Mouse (Mus musculus) gastrocnemius, adult 2 months (tissue): Measurements from ENCODE around the gene Vash2. TPM values are rescaled to one million over a fixed set of nuclear protein-coding genes. Genes with fewer than 3 reads are reported as not detected.
A peak's percentile ranks its signal among the peaks of the same experiment; 100 is the strongest.

ENCODE experiments used
- DNase-seq: peaks from one replicate; pipeline ENCODE4 v3.0.0; 2022
- H3K27ac ChIP-seq: fragments of 200-600 bp; 2 replicates; pipeline ENCODE4 v1.8.1; 2022; ENCODE audit warnings: mild to moderate bottlenecking
- H3K4me3 ChIP-seq: fragments of 200-600 bp; 2 replicates; pipeline ENCODE4 v1.8.1; 2022; ENCODE audit warnings: mild to moderate bottlenecking, moderate library complexity
- CTCF ChIP-seq: fragments of 200-600 bp; IDR thresholded peaks from 2 replicates; pipeline ENCODE4 v1.8.1; 2022; ENCODE audit warnings: antibody characterized with exemption, mild to moderate bottlenecking, moderate library complexity
- intact Hi-C: fragments of 180-260 bp; cut with DNase I; formaldehyde crosslinking; loops from one replicate; pipeline ENCODE4 v1.15.1; 2025
- total RNA-seq, 2 experiments: library from RNA; stranded (reverse); gene quantifications; 2 replicates each; pipeline ENCODE4 v1.2.3; 2021

Vash2 gene
- total RNA-seq, 2 experiments from 2014 or later, result 0.20 to 0.66 TPM

DNA sequence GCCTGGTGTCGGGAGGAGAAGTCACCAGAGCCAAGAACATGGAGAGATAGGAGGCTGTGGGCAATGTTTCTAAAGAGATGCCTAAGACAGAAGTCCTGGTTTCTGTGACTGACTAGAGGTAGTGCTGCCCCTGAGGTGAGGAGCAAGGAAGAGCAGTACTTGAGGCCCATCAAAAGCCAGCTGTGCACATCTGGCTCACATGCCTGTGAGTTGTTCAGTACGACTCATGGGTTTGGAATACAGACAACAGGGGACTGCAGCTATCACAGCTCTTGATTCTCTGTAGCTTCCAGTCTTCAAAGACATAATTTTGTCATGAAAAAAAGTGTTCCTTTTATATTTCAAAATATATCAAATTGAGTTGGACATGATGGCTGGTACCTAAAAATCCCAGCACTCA, 78.0 kb downstream of the Vash2 start:
- Histone ChIP-seq H3K27ac (no peak overlapping the region), H3K4me3 (no peak overlapping the region)
- DNase-seq, result no peak
- TF ChIP-seq CTCF, result no peak
- intact Hi-C loops, result no loop called here

DNA sequence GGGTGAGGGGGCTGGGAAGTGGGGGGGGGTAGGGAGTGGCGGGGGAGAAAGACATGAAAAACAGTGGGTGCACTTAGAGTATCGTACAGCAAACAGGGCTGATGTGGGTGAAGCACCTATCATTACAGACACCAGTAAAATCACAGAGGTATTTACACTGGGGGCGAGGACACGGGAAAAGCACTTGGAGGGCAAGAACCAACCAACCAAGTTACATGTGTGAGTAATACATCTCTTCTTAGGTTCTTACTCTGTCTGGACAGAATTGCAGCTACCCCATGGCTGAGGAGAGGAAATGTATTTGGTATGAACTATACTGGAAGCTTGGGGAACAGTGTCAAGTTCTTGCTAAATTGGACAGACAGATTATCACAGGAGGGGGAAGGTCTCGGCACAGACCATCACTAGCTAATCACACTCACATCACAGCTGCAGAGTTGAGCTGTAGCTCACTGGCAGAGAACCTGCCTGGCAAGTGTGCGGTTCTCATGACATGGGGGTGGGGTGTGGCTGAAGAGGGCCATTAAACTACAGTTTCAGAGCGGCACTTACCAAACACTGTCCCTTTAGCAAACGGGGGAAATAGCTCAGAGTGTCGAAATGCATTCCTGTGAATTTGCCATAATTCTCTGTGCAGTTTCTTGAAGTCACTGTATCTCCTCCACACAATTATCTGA, 80.1 kb downstream of the Vash2 start:
- Histone ChIP-seq H3K4me3 (peak overlapping the region; percentile 3; the same call in 1 of the 2 replicates), H3K27ac (peak overlapping the region; percentile 3; the same call in 1 of the 2 replicates)
- intact Hi-C loops, result no loop called here
- no peak for TF ChIP-seq CTCF
- DNase-seq, result peak; percentile 52

DNA sequence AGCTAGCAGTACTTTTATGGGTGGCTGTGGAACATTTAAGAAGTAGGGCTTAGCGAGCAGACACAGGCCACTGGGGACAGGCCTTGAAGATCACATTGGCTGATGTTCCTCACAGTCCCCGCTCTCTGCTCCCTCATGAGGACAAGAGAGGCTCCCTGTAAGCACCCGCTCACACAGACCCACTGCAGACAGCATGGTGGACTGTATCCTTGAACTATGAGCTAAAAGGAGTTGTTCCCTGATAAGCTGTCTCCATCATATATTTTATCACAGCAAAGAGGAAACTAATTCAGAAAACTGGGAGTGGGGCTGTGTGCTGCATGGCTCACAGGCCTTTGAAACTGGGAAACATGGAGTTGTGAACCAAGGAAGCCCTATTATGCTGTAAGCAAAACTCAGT, 80.9 kb downstream of the Vash2 start:
- no peak overlapping the region for H3K27ac ChIP-seq
- intact Hi-C loops, result no loop called here
- no peak for DNase-seq

More for the DNA sequence above, 80.9 kb downstream of the Vash2 start:
- no peak overlapping the region for H3K4me3 ChIP-seq
- no peak for TF ChIP-seq CTCF

Other genes starting within 250 kb of the Vash2 start
- gene Rps6kc1, start 67.5 kb downstream of the Vash2 start, total RNA-seq, result 10 to 100 TPM; 18.3 to 19.7 TPM
- 10 to 100 TPM; 29.3 to 29.8 TPM for gene Angel2, start 54.2 kb downstream of the Vash2 start, total RNA-seq
- 10 to 100 TPM; 13.0 to 16.2 TPM for gene Flvcr1, start 46.9 kb upstream of the Vash2 start, total RNA-seq
- gene Spata45, start 57.3 kb upstream of the Vash2 start, total RNA-seq, result not detected
- gene Tatdn3, start 83.6 kb upstream of the Vash2 start, total RNA-seq, result 10 to 100 TPM; 14.4 to 15.2 TPM
- gene Nsl1, start 83.7 kb upstream of the Vash2 start, total RNA-seq, result under 1 TPM; 0.05 to 0.08 TPM
- under 1 TPM in 1 of 2 experiments, not detected in 1; 0.38 TPM for gene Batf3, start 118.6 kb upstream of the Vash2 start, total RNA-seq
- not detected for gene Fam71a, start 185.5 kb upstream of the Vash2 start, total RNA-seq
- gene Atf3, start 238.7 kb upstream of the Vash2 start, total RNA-seq, result 1 to 10 TPM; 2.7 to 7.2 TPM